Mouse (Mus musculus): ENCODE measurements around the gene Slc39a2.
"Not testable (repeated sequence)": the region's sequence is repeated elsewhere in the genome, so short reads cannot be mapped to it uniquely, and the experiment has no call there.

Slc39a2 gene

DNA sequence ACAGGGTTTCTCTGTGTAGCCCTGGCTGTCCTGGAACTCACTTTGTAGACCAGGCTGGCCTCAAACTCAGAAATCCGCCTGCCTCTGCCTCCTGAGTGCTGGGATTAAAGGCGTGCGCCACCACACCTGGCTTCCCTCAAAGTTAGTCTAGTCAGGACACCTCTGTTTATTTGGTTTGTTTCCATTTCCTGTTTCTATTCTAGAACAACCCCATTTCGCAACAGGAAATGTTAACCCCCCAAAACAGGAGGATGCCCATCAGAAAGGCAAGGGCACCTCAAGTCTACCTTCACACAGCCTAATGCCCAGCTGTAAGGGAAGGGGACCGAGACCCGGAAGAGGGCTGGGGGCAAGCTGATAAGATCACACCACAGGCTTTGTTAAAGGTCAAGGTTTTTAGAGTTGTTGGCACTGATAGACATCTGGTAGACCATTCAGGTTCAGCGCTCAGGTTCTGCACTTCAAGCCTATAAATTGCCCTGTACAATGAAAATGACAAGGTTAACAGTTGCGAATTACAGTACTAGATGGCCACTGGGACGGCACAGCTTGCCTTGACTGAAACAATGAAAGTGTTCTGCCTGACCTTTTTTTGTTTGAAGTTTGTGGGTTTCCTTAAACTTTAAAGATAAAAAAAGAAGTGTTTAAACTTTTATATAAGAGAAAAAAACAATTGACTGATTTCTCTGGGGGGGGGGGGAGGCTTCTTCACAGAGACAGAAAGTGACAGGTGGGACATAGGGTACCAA, at the start of gene Slc39a2:
Slc39a2 (plus strand) TSS at position 699 of the 749 bp plus-strand sequence.
- no peak for DNase-seq

- DNase-seq = no peak
Observed at GRCm38 (mm10) chr14:51843882-51844281, 48.8 kb upstream of the Slc39a2 start.

- DNase-seq = no peak
Observed at GRCm38 (mm10) chr14:51846566-51846965, 46.1 kb upstream of the Slc39a2 start.

DNA sequence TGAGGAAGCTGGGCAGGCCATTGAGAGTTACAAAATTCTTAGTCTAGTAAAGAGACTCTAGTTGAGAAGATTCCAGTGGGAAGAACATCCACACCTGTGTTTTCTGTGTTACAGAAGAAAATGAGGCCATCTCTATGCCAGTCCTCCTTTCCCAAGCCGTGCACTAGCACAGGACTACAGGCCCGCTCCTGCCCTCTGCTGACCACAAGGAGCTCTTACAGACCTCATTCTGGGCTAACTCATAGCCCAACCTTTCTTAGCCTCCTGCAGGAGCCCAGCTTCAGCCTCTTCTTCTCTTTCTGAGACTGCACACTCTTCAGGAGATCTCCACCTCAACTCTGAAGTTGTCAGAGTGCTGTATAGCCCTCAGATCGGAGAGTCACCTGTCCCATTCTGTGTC, 41.7 kb upstream of the Slc39a2 start:
- not testable (repeated sequence) for DNase-seq

GRCm38 (mm10) chr14:51853399-51853798, 39.3 kb upstream of the Slc39a2 start, which contains the start of gene Ear6:
Gene Ear6 (plus strand): TSS chr14:51853699.
- DNase-seq = no peak

DNA sequence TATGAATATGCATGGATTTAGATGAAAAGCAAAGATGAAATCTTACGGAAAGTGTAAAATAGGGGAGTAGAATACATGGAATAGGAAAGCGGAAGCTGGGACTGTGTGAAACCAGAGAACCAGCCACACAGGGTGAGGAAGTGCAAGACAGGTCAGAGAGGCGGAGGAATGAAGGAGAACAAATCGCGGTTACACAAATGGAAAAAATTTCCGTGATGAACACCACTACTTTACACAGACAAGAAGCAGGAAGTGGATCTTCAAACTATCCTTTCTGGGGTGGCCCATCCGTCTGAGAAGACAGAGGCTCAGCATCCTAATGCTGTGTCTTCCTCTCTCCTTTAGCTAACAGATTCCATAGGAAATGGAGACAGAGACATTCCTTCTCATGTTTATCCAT, 37.4 kb upstream of the Slc39a2 start:
- DNase-seq = not testable (repeated sequence)

DNA sequence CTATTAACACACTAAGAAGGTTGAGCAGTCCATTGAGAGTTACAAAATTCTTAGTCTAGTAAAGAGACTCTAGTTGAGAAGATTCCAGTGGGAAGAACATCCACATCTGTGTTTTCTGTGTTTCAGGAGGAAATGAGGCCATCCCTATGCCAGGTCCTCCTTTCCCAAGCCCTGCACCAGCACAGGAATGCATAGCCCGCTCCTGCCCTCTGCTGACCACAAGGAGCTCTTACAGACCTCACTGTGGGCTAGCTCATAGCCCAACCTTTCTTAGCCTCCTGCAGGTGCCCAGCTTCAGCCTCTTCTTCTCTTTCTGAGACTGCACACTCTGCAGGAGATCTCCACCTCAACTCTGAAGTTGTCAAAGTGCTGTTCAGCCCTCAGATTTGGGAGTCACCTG, 29.1 kb upstream of the Slc39a2 start:
- DNase-seq = not testable (repeated sequence)

- no peak for DNase-seq
Observed at GRCm38 (mm10) chr14:51870756-51871155, 21.9 kb upstream of the Slc39a2 start.

- no peak for DNase-seq
Observed at GRCm38 (mm10) chr14:51871741-51872140, 20.9 kb upstream of the Slc39a2 start.

DNA sequence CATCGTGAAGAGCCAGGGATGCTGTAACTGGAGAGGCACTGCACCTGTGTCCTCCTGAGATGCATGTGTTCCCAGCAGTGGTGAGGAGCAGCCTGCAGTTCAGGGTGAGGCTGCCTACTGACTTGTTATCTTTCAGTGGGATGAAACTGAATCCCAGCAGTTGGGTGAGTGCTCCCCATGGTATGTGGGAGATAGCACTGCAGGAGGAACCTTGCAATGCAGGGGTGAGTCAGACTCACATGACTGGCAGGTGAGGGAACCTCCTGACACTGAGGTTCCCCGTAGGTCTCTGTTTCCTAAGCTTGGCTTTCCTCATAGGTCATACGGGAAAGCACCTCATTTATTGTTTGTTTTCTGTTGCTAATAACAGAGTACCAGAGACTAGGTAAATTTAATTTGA, 15.2 kb upstream of the Slc39a2 start:
- no peak for DNase-seq

- DNase-seq = peak; percentile 91
Observed at GRCm38 (mm10) chr14:51883527-51884030, 9.1 kb upstream of the Slc39a2 start.

DNA sequence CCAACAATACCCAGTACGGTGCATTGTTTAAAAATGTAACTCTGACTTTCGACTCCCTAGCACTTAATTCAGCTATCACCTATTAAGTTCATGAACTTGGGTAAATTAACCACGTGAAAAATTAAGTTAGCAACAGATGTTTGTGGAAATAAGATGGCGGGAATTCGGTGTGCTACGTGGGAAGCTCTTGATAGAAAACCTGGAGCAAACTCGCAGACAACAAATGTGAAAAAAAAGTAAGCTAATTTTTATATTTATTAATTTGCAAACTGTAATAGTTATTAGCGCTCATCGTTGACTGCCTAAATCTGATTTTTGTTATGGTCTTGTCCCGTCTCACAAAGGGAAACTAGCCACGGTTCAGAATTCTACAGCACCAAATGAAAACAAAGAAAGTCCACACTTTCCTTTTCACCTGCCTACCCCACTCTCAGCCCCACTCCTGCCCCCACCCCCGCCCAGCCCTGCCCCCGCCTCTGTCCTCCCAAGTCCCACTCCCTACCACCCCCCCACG, 8.6 kb upstream of the Slc39a2 start:
- peak; percentile 27 for DNase-seq

DNA sequence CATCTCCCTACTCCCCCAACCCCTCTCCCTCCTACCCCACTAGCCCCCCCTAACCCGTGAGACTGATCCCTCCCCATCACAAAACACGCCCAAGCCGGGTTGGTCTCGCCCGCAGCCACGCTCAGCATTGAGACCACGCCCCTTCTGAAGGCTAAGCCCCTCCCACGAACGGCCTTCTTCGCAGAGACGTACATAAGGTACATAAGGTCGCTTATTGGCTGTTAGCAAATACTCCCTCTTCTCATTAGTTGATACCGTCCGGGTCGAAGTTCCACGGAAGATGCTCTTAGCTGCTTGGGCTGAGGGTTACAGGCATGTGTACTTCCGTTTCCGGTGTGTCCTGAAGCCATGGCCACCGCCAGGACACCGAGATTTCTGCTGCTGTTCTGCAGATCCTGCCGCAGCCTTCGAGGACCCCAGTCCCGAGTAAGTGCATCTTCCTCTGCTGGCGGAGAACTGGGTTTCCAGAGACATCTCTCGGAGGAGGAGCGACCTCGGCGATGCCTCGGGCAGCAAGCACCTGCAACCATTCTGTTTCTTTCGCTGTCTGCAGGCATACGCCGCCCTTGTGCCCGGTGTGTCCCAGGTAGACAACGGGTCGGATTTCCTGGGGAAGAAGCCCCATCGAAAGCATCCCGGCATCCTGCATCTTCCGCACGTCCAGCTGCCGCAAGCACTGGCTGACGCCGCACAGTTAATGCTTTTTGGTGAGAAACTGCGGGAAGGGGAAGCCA, 7.9 kb upstream of the Slc39a2 start, which contains the start of gene Mettl17:
Mettl17 (plus strand) TSS at position 245 of the 734 bp plus-strand sequence.
- peak; percentile 98 for DNase-seq

DNA sequence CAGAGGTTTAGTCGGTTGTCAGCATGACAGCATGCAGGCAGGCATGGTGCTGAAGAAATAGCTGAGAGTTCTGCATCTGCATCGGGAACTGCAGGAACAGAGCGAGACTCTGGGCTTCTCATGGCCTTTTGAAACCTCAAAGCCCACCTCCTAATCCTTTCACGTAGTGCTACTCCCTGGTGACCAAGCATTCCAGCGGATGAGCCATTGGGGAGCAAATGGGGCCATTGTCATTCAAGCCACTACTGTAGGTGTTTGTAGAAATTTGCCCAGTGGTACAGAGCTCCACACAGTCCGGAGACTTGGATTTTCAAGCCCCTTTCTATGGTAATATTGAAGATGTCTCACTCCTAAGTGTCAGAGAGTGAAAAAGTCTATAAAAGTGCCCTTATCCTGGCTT, 6.6 kb upstream of the Slc39a2 start:
- DNase-seq = no peak

GRCm38 (mm10) chr14:51889833-51890232, 2.9 kb upstream of the Slc39a2 start:
- no peak for DNase-seq

- no peak for DNase-seq
Observed at GRCm38 (mm10) chr14:51893094-51893794, 555 bp downstream of the Slc39a2 start.

- no peak for DNase-seq
Observed at GRCm38 (mm10) chr14:51893809-51894208, 1.1 kb downstream of the Slc39a2 start.

- no peak for DNase-seq
Observed at GRCm38 (mm10) chr14:51895071-51895470, 2.4 kb downstream of the Slc39a2 start.

GRCm38 (mm10) chr14:51896019-51896418, 3.3 kb downstream of the Slc39a2 start:
- DNase-seq = no peak

DNA sequence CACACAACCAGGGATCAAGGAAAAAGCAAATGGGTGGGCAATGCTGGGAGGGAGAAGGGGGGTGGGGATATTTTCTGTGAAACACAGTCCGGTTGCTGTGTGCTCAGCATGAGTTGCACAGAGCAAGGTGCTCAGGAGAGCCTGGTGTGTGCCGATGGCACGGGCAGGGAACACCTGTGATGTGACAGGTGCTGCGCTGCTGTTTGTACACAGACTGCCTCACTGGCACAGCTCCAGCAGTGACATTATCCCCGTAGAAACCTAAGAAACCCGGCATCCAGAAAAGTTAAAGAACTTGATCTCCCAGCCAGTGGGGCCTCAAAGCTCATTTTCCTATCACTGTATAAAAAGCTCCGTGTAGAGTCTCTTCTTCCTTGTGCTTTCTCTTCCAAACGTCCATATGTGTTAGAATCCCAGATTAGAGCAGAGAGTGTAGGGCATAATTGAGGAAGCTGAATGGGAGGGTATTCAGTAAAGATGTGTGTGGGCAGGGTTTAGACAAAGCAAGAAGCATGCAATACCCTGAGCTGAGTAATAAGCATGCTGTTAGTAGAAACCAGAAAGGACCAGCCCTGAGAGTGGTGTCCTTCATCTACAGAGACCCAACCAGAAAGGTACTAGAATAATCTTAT, 4.0 kb downstream of the Slc39a2 start:
- no peak for DNase-seq

DNA sequence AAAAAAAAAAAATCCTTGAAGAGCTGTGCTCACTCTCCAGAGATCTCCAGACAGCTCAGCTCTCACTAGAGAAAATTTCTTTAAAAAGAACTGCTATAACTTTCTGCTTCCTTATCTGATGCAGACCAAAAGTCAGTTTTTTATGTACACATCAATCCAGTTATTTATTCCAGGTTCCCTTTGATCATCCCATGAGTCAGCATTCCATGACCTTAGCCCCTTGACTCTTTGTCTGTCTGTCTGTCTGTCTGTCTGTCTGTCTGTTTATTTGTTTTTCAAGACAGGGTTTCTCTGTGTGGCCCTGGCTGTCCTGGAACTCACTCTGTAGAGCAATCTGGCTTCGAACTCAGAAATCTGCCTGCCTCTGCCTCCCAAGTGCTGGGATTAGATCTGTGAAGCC, 6.7 kb downstream of the Slc39a2 start:
- DNase-seq = no peak
